Mouse (Mus musculus) liver, embryonic 14.5 days (tissue): ENCODE measurements at regions not wholly inside any gene's neighbourhood (a gene's known extent, or its start where the extent isn't known, plus 50 kb on each side); places are given as distances from the start of the nearest gene placed in this dataset.
"Not testable (repeated sequence)": the region's sequence is repeated elsewhere in the genome, so short reads cannot be mapped to it uniquely, and the experiment has no call there.

Experiments
- ATAC-seq: fragments of 200-750 bp; cut with Nextera tagmentation; 2 replicates; pipeline ENCODE4 v1.8.0; 2017; ENCODE audit warnings: moderate number of reproducible peaks, mild to moderate bottlenecking, moderate library complexity; ENCODE audit not compliant: insufficient read depth
- DNase-seq, 3 experiments: peaks; one replicate each; pipeline ENCODE4 v3.0.0-alpha.2; 2012 to 2013; ENCODE audit warnings: low read depth in 3 of 3, low spot score in 3 of 3
- H3K27ac ChIP-seq: fragments of 300-500 bp; sonication (generic); 2 replicates; pipeline ENCODE4 v1.5.1; 2014; ENCODE audit warnings: moderate library complexity, mild to moderate bottlenecking, control low read depth, inconsistent platforms
- H3K27me3 ChIP-seq: fragments of 300-500 bp; sonication (generic); 2 replicates; pipeline ENCODE4 v1.6.1; 2014; ENCODE audit warnings: mild to moderate bottlenecking, low read length, moderate library complexity; ENCODE audit not compliant: control insufficient read depth, insufficient read depth
- H3K36me3 ChIP-seq: fragments of 300-500 bp; sonication (generic); replicated peaks from 2 replicates; pipeline ENCODE4 v1.6.1; 2014; ENCODE audit warnings: low read depth; ENCODE audit not compliant: control insufficient read depth, insufficient read depth
- H3K4me1 ChIP-seq, 2 experiments: fragments of 200-500 bp in 1 of 2; fragments of 300-500 bp in 1 of 2; sonication (generic) in 1 of 2; replicated peaks; 2 replicates each; pipeline ENCODE4 v1.6.1; 2012 to 2014; ENCODE audit warnings: antibody characterized with exemption in 1 of 2, inconsistent platforms in 1 of 2, low read length in 1 of 2; ENCODE audit not compliant: control insufficient read depth in 2 of 2, insufficient read depth in 2 of 2
- H3K4me2 ChIP-seq: fragments of 300-500 bp; sonication (generic); 2 replicates; pipeline ENCODE4 v1.6.1; 2014; ENCODE audit warnings: low read depth, mild to moderate bottlenecking, control low read depth, moderate library complexity
- H3K4me3 ChIP-seq, 2 experiments: fragments of 200-500 bp in 1 of 2; fragments of 300-500 bp in 1 of 2; sonication (generic) in 1 of 2; 2 replicates each; pipeline ENCODE4 v1.5.1; 2012 to 2014; ENCODE audit warnings: low read depth in 2 of 2, low read length in 2 of 2, mild to moderate bottlenecking in 2 of 2, control low read depth in 1 of 2, inconsistent platforms in 1 of 2, moderate library complexity in 1 of 2; ENCODE audit not compliant: insufficient read depth in 1 of 2
- H3K9ac ChIP-seq: fragments of 300-500 bp; sonication (generic); replicated peaks from 2 replicates; pipeline ENCODE4 v1.6.1; 2014; ENCODE audit warnings: mild to moderate bottlenecking, control low read depth, moderate library complexity
- H3K9me3 ChIP-seq: fragments of 300-500 bp; sonication (generic); 2 replicates; pipeline ENCODE4 v1.6.1; 2016; ENCODE audit warnings: low read length, mixed read lengths; ENCODE audit not compliant: control insufficient read depth
- CTCF ChIP-seq: IDR thresholded peaks from 2 replicates; pipeline ENCODE4 v1.5.1; 2016; ENCODE audit warnings: antibody characterized with exemption, low read depth, control low read depth
- EP300 ChIP-seq: IDR thresholded peaks from 2 replicates; pipeline ENCODE4 v1.6.1; 2016; ENCODE audit warnings: antibody characterized with exemption, low read depth
- WGBS: fragments of 180-500 bp; shearing (Covaris S2); extraction: QIAGEN DNeasy Blood & Tissue Kit; methylation state at CpG from one replicate; pipeline ENCODE4 v1.1.7; 2014; ENCODE audit not compliant: insufficient replicate concordance; 5-methylcytosine and 5-hydroxymethylcytosine counted together

- H3K9me3 ChIP-seq, result no peaks in the 10 kb centered on the region
- no peaks in the 10 kb centered on the region for H3K36me3 ChIP-seq
- no peaks in the 10 kb centered on the region for H3K4me1 ChIP-seq
- H3K4me3 ChIP-seq, result no peak overlapping the region
- WGBS, result 60% methylated on average over 6 of the region's 6 CpGs
- no peak overlapping the region for H3K4me2 ChIP-seq
- no peaks in the 10 kb centered on the region for H3K27me3 ChIP-seq
- H3K9ac ChIP-seq, result no peak overlapping the region
- DNase-seq (no peak), ATAC-seq (no peak)
- TF ChIP-seq CTCF, result no peak
- TF ChIP-seq EP300, result no peak
- no peak overlapping the region for H3K27ac ChIP-seq
These were observed 803.5 kb downstream of the Cypt12 start for GRCm38 (mm10) chr3:18751660-18752259.

DNA sequence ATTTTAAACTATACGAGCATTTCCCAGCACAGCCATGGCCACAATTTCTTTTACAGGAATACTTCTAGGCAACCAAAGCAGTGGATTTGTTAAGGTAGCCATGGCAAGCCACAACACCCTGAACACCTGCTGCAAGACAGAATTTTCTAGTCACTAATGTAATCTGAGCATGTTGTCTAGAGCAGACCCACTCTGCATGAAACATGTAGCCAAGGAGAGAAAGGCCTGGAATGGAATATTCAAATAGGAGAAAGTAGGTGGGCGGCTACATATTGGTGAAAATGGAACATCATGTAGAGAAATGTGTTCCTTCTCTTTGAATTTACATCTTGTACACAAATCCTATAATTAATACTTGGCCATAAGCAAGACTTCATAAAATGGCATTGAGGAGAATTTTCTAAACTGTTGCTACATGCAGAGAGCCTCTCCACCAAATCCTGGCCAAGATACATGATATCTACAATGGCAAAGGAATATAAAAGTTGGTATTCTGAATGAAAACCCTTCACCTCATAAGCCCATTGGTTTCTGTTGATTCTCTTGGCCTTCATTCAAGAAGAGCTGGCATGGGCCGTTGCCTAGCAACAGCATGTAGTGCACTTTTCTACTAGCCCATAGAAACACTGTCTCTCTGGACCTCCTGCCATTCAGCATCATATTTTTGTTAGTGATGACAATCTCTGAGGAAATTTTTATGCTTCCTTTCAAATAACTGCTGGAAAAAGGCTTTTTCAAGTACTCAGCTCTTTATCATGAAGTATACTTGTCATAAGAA is 816.3 kb downstream of the Cypt12 start:
- H3K9me3 ChIP-seq, result no peaks in the 10 kb centered on the region
- no peaks in the 10 kb centered on the region for H3K4me1 ChIP-seq
- no peak overlapping the region for H3K9ac ChIP-seq
- no peak overlapping the region for H3K27ac ChIP-seq
- WGBS, result 58% methylated on average over 3 of the region's 3 CpGs
- TF ChIP-seq CTCF (no peak), EP300 (no peak)
- DNase-seq, result no peak
- no peaks in the 10 kb centered on the region for H3K36me3 ChIP-seq
- no peak overlapping the region for H3K4me3 ChIP-seq
- H3K27me3 ChIP-seq, result no peaks in the 10 kb centered on the region
- no peak overlapping the region for H3K4me2 ChIP-seq
- ATAC-seq, result no peak

DNA sequence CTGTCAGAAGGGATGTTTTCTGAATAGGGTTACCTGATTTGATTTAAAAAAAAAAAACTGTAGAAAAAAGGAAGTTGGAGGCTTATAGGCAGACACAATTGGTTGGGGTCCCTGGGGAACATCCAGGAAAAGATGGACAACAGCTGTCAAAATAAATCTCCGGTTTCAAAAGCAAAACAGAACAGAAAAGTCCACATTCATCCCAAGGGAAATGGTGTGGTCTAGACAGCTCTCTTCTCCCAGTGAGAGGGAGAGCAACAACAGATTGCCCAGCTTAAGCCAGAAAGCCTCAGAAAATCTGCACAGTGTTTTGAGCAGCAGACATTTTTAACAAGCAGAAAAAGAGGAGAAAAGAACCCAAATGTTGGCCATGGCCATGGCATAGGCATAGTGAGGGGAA is 830.3 kb downstream of the Cypt12 start:
- DNase-seq, result no peak
- no peak for ATAC-seq
- no peaks in the 10 kb centered on the region for H3K4me1 ChIP-seq
- H3K27ac ChIP-seq, result no peak overlapping the region
- 35% methylated on average over 1 of the region's 1 CpGs for WGBS
- H3K36me3 ChIP-seq, result no peaks in the 10 kb centered on the region
- H3K4me2 ChIP-seq, result no peak overlapping the region
- no peak overlapping the region for H3K9ac ChIP-seq
- TF ChIP-seq CTCF, result no peak
- TF ChIP-seq EP300, result no peak
- H3K9me3 ChIP-seq, result no peaks in the 10 kb centered on the region
- no peaks in the 10 kb centered on the region for H3K27me3 ChIP-seq
- H3K4me3 ChIP-seq, result no peak overlapping the region

DNA sequence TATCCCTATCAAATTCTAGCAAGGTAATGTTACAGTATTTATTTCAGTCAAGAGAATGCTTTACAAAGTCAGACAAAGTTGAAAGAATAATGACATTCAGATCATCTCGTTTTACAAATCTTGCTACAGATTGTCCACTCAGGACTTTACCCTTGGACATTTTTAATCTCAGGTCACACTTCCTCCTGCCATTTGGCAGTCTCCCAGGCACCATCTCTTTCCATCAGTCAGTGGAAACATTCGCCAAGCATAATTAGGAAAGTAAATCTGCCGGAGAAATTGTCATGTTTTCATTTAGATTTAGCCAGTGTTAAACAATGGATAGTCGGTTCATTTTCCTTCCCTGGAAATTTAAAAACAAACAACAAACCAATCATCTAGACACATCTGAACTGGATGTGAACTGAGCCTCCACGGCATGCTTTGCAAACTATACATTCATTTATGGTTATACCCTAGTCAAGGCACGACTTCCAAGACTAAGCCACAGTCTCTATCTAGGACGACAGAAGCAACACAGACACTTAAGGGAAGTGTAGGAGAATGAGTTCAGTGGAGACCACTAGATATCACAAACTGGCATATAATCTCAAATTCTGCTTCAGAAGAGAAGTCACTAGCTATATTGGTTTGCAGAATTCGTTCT is 839.4 kb downstream of the Cypt12 start:
- Histone ChIP-seq H3K27me3 (no peaks in the 10 kb centered on the region), H3K27ac (no peak overlapping the region), H3K4me2 (no peak overlapping the region), H3K4me1 (no peaks in the 10 kb centered on the region), H3K36me3 (no peaks in the 10 kb centered on the region), H3K9ac (no peak overlapping the region), H3K4me3 (no peak overlapping the region), H3K9me3 (no peaks in the 10 kb centered on the region)
- 49% methylated on average over 8 of the region's 8 CpGs for WGBS
- TF ChIP-seq EP300, result no peak
- no peak for TF ChIP-seq CTCF
- DNase-seq (no peak), ATAC-seq (no peak)

DNA sequence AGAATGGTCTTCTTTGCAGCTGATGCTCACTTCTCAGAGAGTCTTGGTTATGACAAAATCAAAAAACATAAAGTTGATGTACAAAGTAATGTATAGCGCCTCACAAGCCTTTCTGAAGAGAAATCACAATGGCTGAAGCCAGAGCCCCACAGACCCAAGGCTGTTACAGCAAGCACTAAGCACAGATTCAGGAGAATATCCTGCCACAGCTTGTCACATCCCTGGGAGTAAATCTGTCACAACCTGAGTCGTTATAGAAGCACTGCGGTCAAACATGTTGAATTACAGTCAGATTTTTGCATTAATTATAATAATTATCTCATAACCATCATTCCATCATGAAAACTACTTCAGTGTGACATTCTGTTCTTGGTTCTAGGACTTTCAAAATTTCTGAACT is 825.7 kb downstream of the 1700064H15Rik start:
- TF ChIP-seq EP300, result no peak
- no peak for TF ChIP-seq CTCF
- H3K4me2 ChIP-seq, result no peak overlapping the region
- ATAC-seq (no peak), DNase-seq (no peak)
- H3K4me3 ChIP-seq, result no peak overlapping the region
- no peak overlapping the region for H3K27ac ChIP-seq
- H3K9ac ChIP-seq, result no peak overlapping the region
- H3K4me1 ChIP-seq, result no peaks in the 10 kb centered on the region
- H3K36me3 ChIP-seq, result no peaks in the 10 kb centered on the region
- no peaks in the 10 kb centered on the region for H3K27me3 ChIP-seq
- 46% methylated on average over 3 of the region's 3 CpGs for WGBS
- no peaks in the 10 kb centered on the region for H3K9me3 ChIP-seq

- not testable (repeated sequence) for H3K4me2 ChIP-seq, H3K4me3 ChIP-seq, H3K27me3 ChIP-seq, H3K36me3 ChIP-seq, DNase-seq, ATAC-seq, H3K4me1 ChIP-seq, H3K9me3 ChIP-seq, H3K27ac ChIP-seq, H3K9ac ChIP-seq
- 32% methylated on average over 2 of the region's 2 CpGs for WGBS
These were observed 799.6 kb downstream of the 1700064H15Rik start for GRCm38 (mm10) chr3:18828788-18829320.
